Mouse (Mus musculus) neural tube, embryonic 14.5 days (tissue): ENCODE data around the gene Cdk6. TPM values are rescaled to one million over a fixed set of nuclear protein-coding genes. Genes with fewer than 3 reads are reported as not detected.

Experiments
- ATAC-seq: fragments of 200-750 bp; cut with Nextera tagmentation; 2 replicates; pipeline ENCODE4 v1.8.0; 2017; ENCODE audit warnings: low read depth, mild to moderate bottlenecking, moderate TSS enrichment, moderate library complexity
- H3K27ac ChIP-seq: fragments of 300-500 bp; sonication (generic); 2 replicates; pipeline ENCODE4 v1.5.1; 2014; ENCODE audit warnings: low read depth, mild to moderate bottlenecking, control low read depth, low read length, moderate library complexity, mixed read lengths
- H3K27me3 ChIP-seq: fragments of 300-500 bp; sonication (generic); 2 replicates; pipeline ENCODE4 v1.6.1; 2014; ENCODE audit warnings: low read length; ENCODE audit not compliant: control insufficient read depth, insufficient read depth
- H3K36me3 ChIP-seq: fragments of 300-500 bp; sonication (generic); 2 replicates; pipeline ENCODE4 v1.6.1; 2014; ENCODE audit warnings: low read length, mixed read lengths; ENCODE audit not compliant: control insufficient read depth, insufficient read depth
- H3K4me1 ChIP-seq: fragments of 300-500 bp; sonication (generic); 2 replicates; pipeline ENCODE4 v1.6.1; 2014; ENCODE audit warnings: low read length; ENCODE audit not compliant: control insufficient read depth, insufficient read depth
- H3K4me2 ChIP-seq: fragments of 300-500 bp; sonication (generic); 2 replicates; pipeline ENCODE4 v1.6.1; 2014; ENCODE audit warnings: mild to moderate bottlenecking, low read depth, low read length, control low read depth
- H3K4me3 ChIP-seq: fragments of 300-500 bp; sonication (generic); 2 replicates; pipeline ENCODE4 v1.5.1; 2014; ENCODE audit warnings: low read depth, low read length, control low read depth, mixed read lengths
- H3K9ac ChIP-seq: fragments of 300-500 bp; sonication (generic); replicated peaks from 2 replicates; pipeline ENCODE4 v1.6.1; 2014; ENCODE audit warnings: low read depth, mild to moderate bottlenecking, control low read depth, low read length, mixed read lengths
- H3K9me3 ChIP-seq: fragments of 300-500 bp; sonication (generic); 2 replicates; pipeline ENCODE4 v1.6.1; 2016; ENCODE audit warnings: low read length; ENCODE audit not compliant: control insufficient read depth
- WGBS: fragments of 180-500 bp; shearing (Covaris S2); extraction: QIAGEN DNeasy Blood & Tissue Kit; methylation state at CpG from one replicate; pipeline ENCODE4 v1.1.7; 2014; 5-methylcytosine and 5-hydroxymethylcytosine counted together
- polyA plus RNA-seq: library from polyadenylated mRNA; unstranded; fragments of >200 nt; fragmentation: Nextera tagmentation; extraction: Ambion mirVana; gene quantifications from 2 replicates; pipeline ENCODE4 v1.2.1, GENCODE M21; 2014

The Cdk6 gene
- polyA plus RNA-seq, 1 experiment from 2014 or later = 12.2 TPM

- 88% methylated on average over 8 of the region's 8 CpGs for WGBS
- no peak for ATAC-seq
These were observed 40.5 kb downstream of the Cdk6 start for GRCm38 (mm10) chr5:3381795-3382194.

GRCm38 (mm10) chr5:3382343-3383040, 41.2 kb downstream of the Cdk6 start:
- Histone ChIP-seq H3K27me3 (no peaks in the 10 kb centered on the region), H3K9ac (no peak overlapping the region), H3K4me1 (no peaks in the 10 kb centered on the region), H3K4me3 (no peak overlapping the region), H3K27ac (no peak overlapping the region), H3K36me3 (no peaks in the 10 kb centered on the region), H3K9me3 (no peaks in the 10 kb centered on the region), H3K4me2 (no peak overlapping the region)
- no peak for ATAC-seq
- 81% methylated on average over 13 of the region's 13 CpGs for WGBS

More at GRCm38 (mm10) chr5:3381795-3382194, 40.5 kb downstream of the Cdk6 start:
- Histone ChIP-seq H3K4me2 (no peak overlapping the region), H3K9me3 (no peaks in the 10 kb centered on the region), H3K9ac (no peak overlapping the region), H3K4me3 (no peak overlapping the region), H3K27ac (no peak overlapping the region), H3K4me1 (no peaks in the 10 kb centered on the region), H3K27me3 (no peaks in the 10 kb centered on the region), H3K36me3 (no peaks in the 10 kb centered on the region)

GRCm38 (mm10) chr5:3383547-3383946, 42.3 kb downstream of the Cdk6 start:
- no peak overlapping the region for H3K9ac ChIP-seq
- no peak overlapping the region for H3K4me2 ChIP-seq
- no peaks in the 10 kb centered on the region for H3K36me3 ChIP-seq
- H3K4me1 ChIP-seq = no peaks in the 10 kb centered on the region
- no peak overlapping the region for H3K4me3 ChIP-seq
- H3K27me3 ChIP-seq = no peaks in the 10 kb centered on the region
- WGBS = 81% methylated on average over 3 of the region's 3 CpGs
- ATAC-seq = no peak
- no peaks in the 10 kb centered on the region for H3K9me3 ChIP-seq
- no peak overlapping the region for H3K27ac ChIP-seq

GRCm38 (mm10) chr5:3385078-3385477, 43.8 kb downstream of the Cdk6 start:
- ATAC-seq = no peak; the same call in 1 of the 2 replicates

GRCm38 (mm10) chr5:3386021-3386730, 44.9 kb downstream of the Cdk6 start:
- Histone ChIP-seq H3K9ac (no peak overlapping the region), H3K27ac (no peak overlapping the region), H3K36me3 (no peaks in the 10 kb centered on the region), H3K4me3 (no peak overlapping the region), H3K27me3 (no peaks in the 10 kb centered on the region), H3K9me3 (no peaks in the 10 kb centered on the region), H3K4me1 (no peaks in the 10 kb centered on the region), H3K4me2 (no peak overlapping the region)
- ATAC-seq = no peak
- WGBS = 67% methylated on average over 7 of the region's 7 CpGs

More at GRCm38 (mm10) chr5:3385078-3385477, 43.8 kb downstream of the Cdk6 start:
- Histone ChIP-seq H3K9ac (no peak overlapping the region), H3K27me3 (no peaks in the 10 kb centered on the region), H3K27ac (no peak overlapping the region), H3K36me3 (no peaks in the 10 kb centered on the region), H3K9me3 (no peaks in the 10 kb centered on the region), H3K4me3 (no peak overlapping the region), H3K4me1 (no peaks in the 10 kb centered on the region), H3K4me2 (no peak overlapping the region)
- 50% methylated on average over 1 of the region's 1 CpGs for WGBS

GRCm38 (mm10) chr5:3386731-3387087, 45.4 kb downstream of the Cdk6 start:
- no peak for ATAC-seq
- Histone ChIP-seq H3K4me2 (no peak overlapping the region), H3K4me3 (no peak overlapping the region), H3K27ac (no peak overlapping the region), H3K4me1 (no peaks in the 10 kb centered on the region), H3K9ac (no peak overlapping the region), H3K27me3 (no peaks in the 10 kb centered on the region), H3K9me3 (no peaks in the 10 kb centered on the region), H3K36me3 (no peaks in the 10 kb centered on the region)
- 4% methylated on average over 4 of the region's 4 CpGs for WGBS

GRCm38 (mm10) chr5:3387138-3387537, 45.9 kb downstream of the Cdk6 start:
- H3K36me3 ChIP-seq = no peaks in the 10 kb centered on the region
- H3K4me1 ChIP-seq = no peaks in the 10 kb centered on the region
- H3K9ac ChIP-seq = no peak overlapping the region
- no peaks in the 10 kb centered on the region for H3K27me3 ChIP-seq
- WGBS = 39% methylated on average over 5 of the region's 5 CpGs
- no peak overlapping the region for H3K4me2 ChIP-seq
- H3K4me3 ChIP-seq = no peak overlapping the region
- no peaks in the 10 kb centered on the region for H3K9me3 ChIP-seq
- no peak overlapping the region for H3K27ac ChIP-seq
- no peak for ATAC-seq

GRCm38 (mm10) chr5:3392856-3393255, 51.6 kb downstream of the Cdk6 start:
- no peaks in the 10 kb centered on the region for H3K36me3 ChIP-seq
- H3K4me1 ChIP-seq = no peaks in the 10 kb centered on the region
- WGBS = 86% methylated on average over 3 of the region's 3 CpGs
- no peaks in the 10 kb centered on the region for H3K9me3 ChIP-seq
- no peak overlapping the region for H3K4me3 ChIP-seq
- H3K4me2 ChIP-seq = no peak overlapping the region
- H3K27ac ChIP-seq = no peak overlapping the region
- no peak for ATAC-seq
- H3K9ac ChIP-seq = no peak overlapping the region
- H3K27me3 ChIP-seq = no peaks in the 10 kb centered on the region

GRCm38 (mm10) chr5:3394145-3394544, 52.9 kb downstream of the Cdk6 start:
- H3K4me1 ChIP-seq = no peaks in the 10 kb centered on the region
- no peak for ATAC-seq
- H3K27me3 ChIP-seq = no peaks in the 10 kb centered on the region
- H3K9ac ChIP-seq = no peak overlapping the region
- no peak overlapping the region for H3K4me2 ChIP-seq
- no peaks in the 10 kb centered on the region for H3K36me3 ChIP-seq
- no peak overlapping the region for H3K4me3 ChIP-seq
- H3K9me3 ChIP-seq = no peaks in the 10 kb centered on the region
- 90% methylated on average over 7 of the region's 7 CpGs for WGBS
- no peak overlapping the region for H3K27ac ChIP-seq
